Mouse (Mus musculus): Measurements from ENCODE around the gene Slc39a8. TPM values are rescaled to one million over a fixed set of nuclear protein-coding genes. Genes with fewer than 3 reads are reported as not detected.

Slc39a8 gene
- total RNA-seq, 2 experiments from 2014 or later, result 19.1 to 19.7 TPM

DNA sequence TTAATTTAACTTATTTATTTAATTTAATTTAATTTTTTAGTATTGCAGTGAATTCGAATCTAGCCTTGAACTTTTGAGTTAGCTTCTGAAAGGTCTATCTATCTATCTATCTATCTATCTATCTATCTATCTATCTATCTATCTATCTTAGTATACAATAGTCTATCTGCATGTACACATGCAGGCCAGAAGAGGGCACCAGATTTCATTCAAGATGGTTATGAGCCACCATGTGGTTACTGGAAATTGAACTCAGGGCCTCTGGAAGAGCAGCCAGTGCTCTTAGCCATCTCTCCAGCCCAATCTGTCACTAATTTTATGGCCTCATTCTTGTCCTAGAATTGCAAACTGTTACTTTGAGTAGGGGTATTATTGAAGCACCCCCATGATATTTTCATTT, 78.3 kb downstream of the Slc39a8 start:
- ATAC-seq (replicated peaks; ENCODE audit: low FRiP score, poor library complexity, severe bottlenecking), result no peak

DNA sequence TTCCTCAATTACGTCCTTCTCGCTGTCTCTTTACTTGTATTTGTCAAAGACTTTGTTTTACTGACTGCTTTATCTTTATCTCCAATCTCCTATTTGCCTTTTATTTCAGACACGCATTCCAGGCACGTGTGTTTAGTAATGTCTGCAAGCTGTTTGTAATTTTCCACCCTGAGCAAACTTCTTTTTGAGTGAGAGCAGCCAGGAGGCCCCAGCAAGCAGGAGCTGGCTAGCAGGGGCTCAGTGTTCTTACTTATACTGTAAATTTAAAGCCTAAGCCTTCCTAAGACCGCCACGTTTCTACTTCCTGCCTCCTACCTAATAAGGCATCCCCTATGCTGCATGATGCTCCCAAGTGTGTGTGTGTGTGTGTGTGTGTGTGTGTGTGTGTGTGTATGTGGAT, 79.8 kb downstream of the Slc39a8 start:
- no peak for ATAC-seq (replicated peaks; ENCODE audit: low FRiP score, poor library complexity, severe bottlenecking)

DNA sequence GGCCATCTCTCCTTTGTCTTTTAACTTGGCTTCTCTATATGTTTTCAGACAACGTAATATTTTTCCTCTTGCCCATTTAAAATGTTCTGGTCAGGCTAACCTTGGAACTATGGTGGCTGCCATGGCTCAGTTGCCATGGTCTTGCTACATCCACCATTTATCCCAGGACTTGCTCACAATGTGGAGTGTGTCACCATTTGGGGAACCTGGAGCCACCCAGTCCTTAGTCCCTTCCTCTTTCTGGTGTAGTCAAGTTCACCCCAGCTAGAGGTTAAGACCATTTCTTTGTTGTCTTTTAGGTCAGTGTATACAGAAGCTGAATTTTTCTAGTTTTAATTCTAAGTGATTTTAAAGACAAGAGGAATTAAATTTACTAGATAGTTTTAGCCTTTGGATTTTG, 80.7 kb downstream of the Slc39a8 start:
- no peak for ATAC-seq (replicated peaks; ENCODE audit: low FRiP score, poor library complexity, severe bottlenecking)

DNA sequence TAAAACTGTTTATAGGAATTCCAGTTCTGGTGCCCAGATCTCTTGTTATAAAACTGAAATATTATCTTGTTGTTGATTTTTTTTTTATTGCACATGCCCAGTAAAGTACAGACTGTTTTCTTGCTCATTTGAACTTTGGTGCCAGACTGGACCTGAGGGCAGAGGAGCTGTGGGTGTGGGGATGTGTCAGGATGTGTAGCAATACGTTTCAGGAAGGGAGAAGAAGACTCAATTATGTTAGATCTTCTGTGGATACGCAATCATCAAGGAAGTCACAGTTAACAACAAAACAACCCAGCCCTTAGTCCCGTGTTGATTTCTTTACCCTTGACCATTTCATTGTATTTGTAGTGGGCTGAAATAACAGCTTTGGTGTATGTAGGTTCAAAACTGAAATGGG, 81.9 kb downstream of the Slc39a8 start:
- ATAC-seq (replicated peaks; ENCODE audit: low FRiP score, poor library complexity, severe bottlenecking), result no peak

DNA sequence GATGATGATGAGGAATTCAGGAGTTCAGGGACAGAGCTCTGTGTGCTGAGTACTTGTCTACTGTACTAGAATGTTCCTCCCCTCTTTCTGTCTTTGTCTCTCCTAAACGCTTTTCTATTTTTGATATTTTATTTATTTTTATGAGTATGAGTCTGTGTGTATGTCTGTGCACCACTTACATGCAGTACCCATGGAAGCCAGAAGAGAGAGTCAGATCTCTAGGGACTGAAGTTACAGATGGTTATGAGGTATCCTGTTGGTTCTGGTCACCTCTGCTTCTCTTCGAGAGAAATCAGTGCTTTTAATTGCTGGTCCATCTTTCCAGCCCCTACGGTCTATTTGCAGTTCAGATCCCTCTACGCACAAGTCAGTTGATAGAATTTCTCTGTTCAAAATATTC, 90.9 kb downstream of the Slc39a8 start:
- no peak for ATAC-seq (replicated peaks; ENCODE audit: low FRiP score, poor library complexity, severe bottlenecking)

DNA sequence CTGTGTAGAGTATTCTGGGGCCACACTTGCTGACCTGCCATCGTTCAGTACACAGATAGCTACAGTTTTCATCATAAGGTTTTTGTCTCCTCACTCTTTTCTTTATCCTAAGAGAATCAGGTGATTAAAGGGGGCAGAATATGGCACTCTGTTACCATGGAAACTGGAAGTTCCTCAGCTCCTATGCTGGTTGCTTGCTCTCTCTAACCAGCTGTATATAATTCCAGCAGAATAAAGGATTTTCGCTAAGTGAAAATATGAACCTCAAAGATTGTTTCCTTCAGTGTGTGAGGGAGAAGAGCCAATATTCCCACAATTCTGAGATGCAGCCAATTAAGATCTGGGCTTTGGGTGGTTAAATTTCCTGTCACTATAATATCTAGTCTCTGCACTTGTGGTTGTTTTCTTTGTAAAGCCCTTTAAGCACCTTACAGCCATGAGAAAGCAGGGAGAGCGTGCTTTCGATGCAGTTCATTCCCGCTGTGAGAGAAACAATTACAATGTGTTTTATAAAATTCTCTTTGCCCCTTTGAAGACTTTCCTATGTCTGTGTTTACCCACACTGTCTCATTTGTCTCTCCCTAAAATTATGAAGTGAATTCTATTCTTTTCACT, 93.6 kb downstream of the Slc39a8 start:
- no peak for ATAC-seq (replicated peaks; ENCODE audit: low FRiP score, poor library complexity, severe bottlenecking)

DNA sequence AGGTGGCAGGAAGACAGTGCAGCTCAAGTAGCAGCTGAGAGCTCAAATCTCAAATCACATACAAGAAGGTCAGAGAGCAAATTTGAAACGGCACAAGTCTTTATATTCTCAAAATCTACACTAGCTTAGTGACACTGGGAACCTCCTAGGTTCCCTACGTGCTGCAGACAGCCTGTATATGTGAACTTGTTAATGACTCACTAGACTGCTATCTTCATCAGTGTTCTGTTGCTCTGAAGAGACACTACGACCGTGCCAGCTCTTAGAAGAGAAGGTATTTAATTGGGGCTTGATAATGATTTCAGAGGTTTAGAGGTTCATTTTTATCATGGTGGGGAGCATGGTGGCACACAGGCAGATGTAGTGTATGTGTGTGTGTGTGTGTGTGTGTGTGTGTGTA, 94.2 kb downstream of the Slc39a8 start:
- no peak for ATAC-seq (replicated peaks; ENCODE audit: low FRiP score, poor library complexity, severe bottlenecking)

DNA sequence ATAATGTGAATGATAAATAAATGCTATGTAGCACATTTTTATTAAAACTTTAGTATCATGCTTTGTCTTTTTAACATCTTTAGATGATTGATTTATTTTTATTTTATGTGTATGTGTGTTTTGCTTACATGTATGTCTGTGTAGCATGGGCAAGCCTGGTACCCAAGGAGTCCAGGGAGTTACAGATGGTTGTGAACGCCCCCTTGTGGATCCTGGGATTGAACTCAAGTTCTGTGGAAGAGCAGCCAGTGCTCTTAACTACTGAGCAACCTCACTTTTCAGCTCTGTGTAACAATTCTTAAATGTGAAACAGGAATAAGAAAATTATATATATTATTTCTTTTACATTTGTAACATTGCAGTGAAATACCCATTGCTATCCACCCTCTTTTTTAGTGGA, 101.7 kb downstream of the Slc39a8 start:
- ATAC-seq (replicated peaks; ENCODE audit: low FRiP score, poor library complexity, severe bottlenecking), result no peak

DNA sequence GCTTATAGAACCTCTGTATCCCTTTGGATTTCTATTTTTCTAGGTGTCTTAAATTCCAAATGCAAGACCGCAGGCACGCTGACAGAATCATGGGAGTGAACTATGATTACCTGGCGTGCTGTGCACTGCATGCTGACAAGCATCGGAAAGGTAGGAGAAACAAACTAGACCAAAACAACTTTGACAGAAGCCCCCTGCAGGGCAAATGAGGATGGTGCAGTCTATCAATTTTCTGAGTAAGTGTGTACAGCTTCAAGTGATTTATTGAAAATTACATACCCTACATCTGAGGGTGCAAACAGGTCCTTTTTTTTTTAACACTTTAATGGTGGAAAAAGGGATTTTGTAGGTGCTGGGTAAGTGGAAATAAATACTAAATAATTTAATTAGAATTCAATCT, 103.1 kb downstream of the Slc39a8 start:
- no peak for ATAC-seq (replicated peaks; ENCODE audit: low FRiP score, poor library complexity, severe bottlenecking)

DNA sequence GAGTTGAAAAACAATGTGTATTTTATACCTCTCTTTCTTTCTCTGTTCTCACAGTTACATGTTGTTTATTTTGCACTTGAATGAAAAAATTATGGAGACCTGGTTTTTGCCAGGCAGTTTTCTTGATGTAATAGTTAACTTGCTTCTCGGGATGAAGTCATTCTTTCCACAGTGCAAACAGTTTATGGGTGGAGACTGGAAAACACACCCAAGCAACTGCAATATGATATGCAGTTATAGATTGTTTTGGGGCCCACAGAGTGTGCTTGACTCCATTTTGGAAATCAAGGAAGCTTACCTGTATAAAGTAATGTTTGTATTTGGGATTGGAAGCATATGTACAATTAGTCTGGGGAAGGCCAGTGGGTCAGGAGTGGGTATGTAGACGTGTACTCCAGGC, 112.4 kb downstream of the Slc39a8 start:
- ATAC-seq (replicated peaks; ENCODE audit: low FRiP score, poor library complexity, severe bottlenecking), result no peak

Other genes with a start within 250 kb of the Slc39a8 start
- 6.5 and 21.4 TPM in 2 replicates for gene Nfkb1, start 133.7 kb upstream of the Slc39a8 start, total RNA-seq (2015; ENCODE audit: low replicate concordance)
- gene Nfkb1, start 133.7 kb upstream of the Slc39a8 start, total RNA-seq (2017; ENCODE audit: low replicate concordance), result 13.4 and 18.6 TPM in 2 replicates

Data from erythroid progenitor cell, adult 5-6 weeks (primary cell).